Mouse (Mus musculus) kidney, embryonic 16.5 days (tissue): ENCODE data around the gene Adamts15. TPM values are rescaled to one million over a fixed set of nuclear protein-coding genes. Genes with fewer than 3 reads are reported as not detected.

Experiments used
- ATAC-seq: fragments of 200-750 bp; cut with Nextera tagmentation; 2 replicates; pipeline ENCODE4 v1.8.0; 2017; ENCODE audit warnings: moderate TSS enrichment; ENCODE audit not compliant: low FRiP score, low TSS enrichment
- H3K27ac ChIP-seq: fragments of 300-500 bp; sonication (generic); 2 replicates; pipeline ENCODE4 v1.5.1; 2014; ENCODE audit warnings: low read length
- H3K27me3 ChIP-seq: fragments of 300-500 bp; sonication (generic); 2 replicates; pipeline ENCODE4 v1.6.1; 2014; ENCODE audit warnings: low read length, control low read depth, mixed read lengths; ENCODE audit not compliant: insufficient read depth
- H3K36me3 ChIP-seq: fragments of 300-500 bp; sonication (generic); 2 replicates; pipeline ENCODE4 v1.6.1; 2014; ENCODE audit warnings: low read length, control low read depth, mixed read lengths; ENCODE audit not compliant: insufficient read depth
- H3K4me1 ChIP-seq: fragments of 300-500 bp; sonication (generic); 2 replicates; pipeline ENCODE4 v1.6.1; 2014; ENCODE audit warnings: low read length, control low read depth, mixed read lengths; ENCODE audit not compliant: insufficient read depth
- H3K4me2 ChIP-seq: fragments of 300-500 bp; sonication (generic); replicated peaks from 2 replicates; pipeline ENCODE4 v1.6.1; 2014; ENCODE audit warnings: low read depth, low read length
- H3K4me3 ChIP-seq: fragments of 300-500 bp; sonication (generic); 2 replicates; pipeline ENCODE4 v1.5.1; 2014; ENCODE audit warnings: mild to moderate bottlenecking, low read length
- H3K9ac ChIP-seq: fragments of 300-500 bp; sonication (generic); replicated peaks from 2 replicates; pipeline ENCODE4 v1.6.1; 2014; ENCODE audit warnings: low read length
- H3K9me3 ChIP-seq: fragments of 300-500 bp; sonication (generic); 2 replicates; pipeline ENCODE4 v1.6.1; 2016; ENCODE audit warnings: low read length, control low read depth
- WGBS: fragments of 180-500 bp; shearing (Covaris S2); extraction: QIAGEN DNeasy Blood & Tissue Kit; methylation state at CpG from one replicate; pipeline ENCODE4 v1.1.7; 2014; 5-methylcytosine and 5-hydroxymethylcytosine counted together
- polyA plus RNA-seq: library from polyadenylated mRNA; unstranded; fragments of >200 nt; fragmentation: Nextera tagmentation; extraction: Ambion mirVana; gene quantifications from 2 replicates; pipeline ENCODE4 v1.2.1, GENCODE M21; 2015

Gene Adamts15
- polyA plus RNA-seq, 1 experiment from 2014 or later = 9.8 TPM

DNA sequence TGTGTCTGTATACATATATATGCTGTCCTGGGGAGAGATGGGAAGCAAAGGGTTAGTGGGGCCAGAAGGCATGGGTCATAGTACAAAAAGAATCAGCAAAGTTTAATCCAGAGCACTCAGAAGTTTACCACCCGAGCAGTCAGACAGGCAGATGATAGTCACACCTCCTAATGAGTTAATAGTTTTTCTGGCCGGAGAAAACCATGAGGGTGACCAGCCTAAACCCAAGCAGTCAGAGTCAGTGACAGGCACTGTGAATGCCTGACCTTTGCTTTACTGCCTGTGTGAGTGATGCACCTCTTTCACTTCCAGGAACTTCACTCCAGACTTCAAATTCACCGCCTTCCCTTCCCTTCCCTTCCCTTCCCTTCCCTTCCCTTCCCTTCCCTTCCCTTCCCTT is 8.8 kb downstream of the Adamts15 start:
- no peaks in the 10 kb centered on the region for H3K36me3 ChIP-seq
- no peak overlapping the region for H3K9ac ChIP-seq
- no peak overlapping the region for H3K4me3 ChIP-seq
- H3K4me1 ChIP-seq = no peaks in the 10 kb centered on the region
- no peak overlapping the region for H3K27ac ChIP-seq
- no peaks in the 10 kb centered on the region for H3K9me3 ChIP-seq
- no peaks in the 10 kb centered on the region for H3K27me3 ChIP-seq
- H3K4me2 ChIP-seq = no peak overlapping the region
- 44% methylated on average over 3 of the region's 3 CpGs for WGBS
- peak; percentile 73 for ATAC-seq

DNA sequence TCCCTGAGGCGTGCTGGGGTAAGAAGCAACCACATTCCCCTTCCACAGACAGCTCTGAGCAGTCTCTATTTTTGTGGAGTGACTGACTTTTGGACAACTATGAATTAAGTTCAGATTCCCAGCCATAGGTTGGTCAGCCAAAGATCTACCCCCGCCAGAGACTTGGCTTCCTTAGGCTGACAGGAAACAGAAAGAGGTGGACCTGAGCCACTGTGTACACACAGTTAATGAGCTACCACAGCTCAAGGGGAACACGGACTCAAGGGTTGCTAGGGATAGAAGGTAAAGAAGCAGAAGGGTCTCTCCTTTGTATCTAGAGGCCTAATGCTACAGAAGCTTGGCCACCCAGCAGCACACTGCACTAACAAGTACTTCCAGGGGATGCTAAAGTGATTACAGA is 10.1 kb downstream of the Adamts15 start:
- peak overlapping the region; percentile 27; the same call in 1 of the 2 replicates for H3K27ac ChIP-seq
- no peak overlapping the region for H3K9ac ChIP-seq
- no peaks in the 10 kb centered on the region for H3K27me3 ChIP-seq
- H3K4me3 ChIP-seq = no peak overlapping the region
- no peak overlapping the region for H3K4me2 ChIP-seq
- H3K36me3 ChIP-seq = peaks cover 2% of the 10 kb centered on the region; the same call in 1 of the 2 replicates
- WGBS = 65% methylated on average over 3 of the region's 3 CpGs
- H3K9me3 ChIP-seq = no peaks in the 10 kb centered on the region
- no peak for ATAC-seq
- no peaks in the 10 kb centered on the region for H3K4me1 ChIP-seq

DNA sequence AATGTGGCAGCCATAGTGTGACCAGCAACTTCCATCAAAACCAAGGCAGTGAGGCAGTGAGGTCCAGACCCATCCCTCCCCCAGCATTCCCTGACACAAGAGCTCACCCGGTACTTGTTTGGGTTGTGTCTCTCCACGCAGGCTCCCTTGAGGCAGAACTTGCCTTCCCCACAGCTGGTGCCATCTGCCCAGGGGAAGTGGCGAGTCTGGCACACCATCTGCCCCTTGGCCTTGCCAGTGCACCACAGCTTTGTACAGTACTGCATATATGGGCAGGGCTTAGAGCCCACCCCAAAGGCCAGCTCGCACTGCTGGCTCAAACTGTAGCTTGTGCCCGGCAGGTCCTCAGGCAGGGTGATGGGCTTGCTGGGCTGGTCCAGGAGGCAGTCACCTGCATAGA is 11.8 kb downstream of the Adamts15 start:
- no peaks in the 10 kb centered on the region for H3K4me1 ChIP-seq
- no peaks in the 10 kb centered on the region for H3K9me3 ChIP-seq
- no peaks in the 10 kb centered on the region for H3K27me3 ChIP-seq
- H3K9ac ChIP-seq = no peak overlapping the region
- WGBS = 80% methylated on average over 5 of the region's 5 CpGs
- ATAC-seq = no peak
- no peak overlapping the region for H3K4me2 ChIP-seq
- peaks cover 2% of the 10 kb centered on the region; the same call in 1 of the 2 replicates for H3K36me3 ChIP-seq
- no peak overlapping the region for H3K27ac ChIP-seq
- H3K4me3 ChIP-seq = no peak overlapping the region

GRCm38 (mm10) chr9:30908973-30909372 is 13.3 kb downstream of the Adamts15 start:
- peaks cover 2% of the 10 kb centered on the region; the same call in 1 of the 2 replicates for H3K36me3 ChIP-seq
- no peak overlapping the region for H3K27ac ChIP-seq
- H3K4me3 ChIP-seq = no peak overlapping the region
- no peak overlapping the region for H3K9ac ChIP-seq
- H3K4me1 ChIP-seq = no peaks in the 10 kb centered on the region
- H3K4me2 ChIP-seq = no peak overlapping the region
- H3K27me3 ChIP-seq = no peaks in the 10 kb centered on the region
- WGBS = 79% methylated on average over 5 of the region's 5 CpGs
- no peak for ATAC-seq
- no peaks in the 10 kb centered on the region for H3K9me3 ChIP-seq

DNA sequence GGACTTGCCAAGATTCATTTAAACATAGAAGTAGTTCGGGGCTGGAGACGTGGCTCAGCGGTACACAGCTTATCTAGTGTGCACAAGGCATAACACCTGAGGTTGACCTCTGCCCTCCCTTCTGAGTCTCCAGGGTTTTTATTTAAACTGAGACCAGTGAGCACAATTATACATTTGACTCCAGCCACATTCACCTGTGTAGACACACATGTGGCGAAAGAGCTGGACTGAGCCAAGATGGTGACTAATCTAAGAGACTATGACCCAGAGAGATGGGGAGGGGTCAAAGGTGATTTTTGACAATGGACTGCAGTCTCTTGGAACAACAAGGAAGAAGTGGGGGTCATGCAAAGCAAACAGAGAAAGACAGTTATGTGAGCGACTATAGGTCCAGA is 14.0 kb downstream of the Adamts15 start:
- Histone ChIP-seq H3K27ac (no peak overlapping the region), H3K27me3 (no peaks in the 10 kb centered on the region), H3K4me3 (no peak overlapping the region), H3K4me1 (no peaks in the 10 kb centered on the region), H3K4me2 (no peak overlapping the region), H3K36me3 (peaks cover 2% of the 10 kb centered on the region; the same call in 1 of the 2 replicates), H3K9ac (no peak overlapping the region), H3K9me3 (no peaks in the 10 kb centered on the region)
- ATAC-seq = no peak
- 79% methylated on average over 5 of the region's 5 CpGs for WGBS

GRCm38 (mm10) chr9:30907677-30908295 is 14.5 kb downstream of the Adamts15 start:
- Histone ChIP-seq H3K36me3 (peaks cover 2% of the 10 kb centered on the region; the same call in 1 of the 2 replicates), H3K9me3 (no peaks in the 10 kb centered on the region), H3K4me2 (no peak overlapping the region), H3K4me1 (no peaks in the 10 kb centered on the region), H3K4me3 (no peak overlapping the region), H3K27ac (no peak overlapping the region), H3K9ac (no peak overlapping the region), H3K27me3 (no peaks in the 10 kb centered on the region)
- WGBS = 58% methylated on average over 5 of the region's 5 CpGs
- no peak for ATAC-seq

DNA sequence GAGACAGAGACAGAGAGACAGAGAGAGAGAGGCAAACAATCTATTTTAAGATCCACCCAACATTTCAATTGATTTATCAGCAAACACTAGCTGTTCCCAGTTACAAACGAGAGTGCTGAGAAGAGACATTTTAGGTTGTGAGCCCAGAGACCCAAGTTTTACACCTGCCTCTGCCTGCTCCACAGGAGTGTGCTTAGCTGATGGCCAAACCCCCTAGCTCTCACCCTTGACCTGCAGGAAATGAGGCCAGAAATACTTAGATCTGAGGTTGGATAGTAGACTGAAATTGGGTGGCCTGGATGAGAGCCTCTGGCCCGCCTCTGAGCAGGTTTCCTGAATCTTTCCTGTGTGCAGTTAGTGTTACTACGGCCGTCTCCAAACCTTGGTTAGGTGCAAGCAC is 15.8 kb downstream of the Adamts15 start:
- Histone ChIP-seq H3K9ac (no peak overlapping the region), H3K4me3 (no peak overlapping the region), H3K36me3 (peaks cover 6% of the 10 kb centered on the region), H3K27ac (no peak overlapping the region), H3K27me3 (no peaks in the 10 kb centered on the region), H3K4me2 (no peak overlapping the region), H3K4me1 (no peaks in the 10 kb centered on the region), H3K9me3 (no peaks in the 10 kb centered on the region)
- no peak for ATAC-seq
- 68% methylated on average over 4 of the region's 4 CpGs for WGBS

- Histone ChIP-seq H3K27me3 (no peaks in the 10 kb centered on the region), H3K9ac (no peak overlapping the region), H3K9me3 (no peaks in the 10 kb centered on the region), H3K4me3 (no peak overlapping the region), H3K36me3 (peaks cover 6% of the 10 kb centered on the region), H3K27ac (no peak overlapping the region), H3K4me2 (no peak overlapping the region), H3K4me1 (no peaks in the 10 kb centered on the region)
- ATAC-seq = no peak
- WGBS = 65% methylated on average over 10 of the region's 10 CpGs
These were observed 16.4 kb downstream of the Adamts15 start for GRCm38 (mm10) chr9:30905861-30906260.

DNA sequence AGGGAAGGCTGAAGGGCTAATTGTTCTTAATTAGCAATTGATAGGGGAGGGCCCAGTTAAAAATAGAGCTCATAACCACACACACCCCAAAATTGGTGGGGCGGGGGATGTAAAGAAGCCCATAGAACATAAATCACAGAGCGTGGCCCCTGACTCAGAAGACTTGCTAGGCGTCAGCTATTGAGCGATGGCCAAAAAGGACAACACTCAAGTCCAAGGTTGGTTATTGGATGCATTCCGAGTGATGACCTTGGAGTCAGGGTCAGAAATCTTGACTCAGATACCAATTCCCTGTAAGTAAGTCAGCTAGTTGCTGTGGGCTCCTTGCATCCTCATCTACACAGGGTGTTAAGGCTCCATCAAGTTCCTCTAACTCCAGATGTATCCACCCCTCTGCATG is 19.0 kb downstream of the Adamts15 start:
- peaks cover 12% of the 10 kb centered on the region for H3K36me3 ChIP-seq
- no peak overlapping the region for H3K4me2 ChIP-seq
- H3K27ac ChIP-seq = no peak overlapping the region
- no peak overlapping the region for H3K4me3 ChIP-seq
- no peaks in the 10 kb centered on the region for H3K9me3 ChIP-seq
- no peaks in the 10 kb centered on the region for H3K4me1 ChIP-seq
- WGBS = 97% methylated on average over 5 of the region's 5 CpGs
- no peak for ATAC-seq
- H3K9ac ChIP-seq = no peak overlapping the region
- H3K27me3 ChIP-seq = no peaks in the 10 kb centered on the region

GRCm38 (mm10) chr9:30902641-30903040 is 19.6 kb downstream of the Adamts15 start:
- no peaks in the 10 kb centered on the region for H3K27me3 ChIP-seq
- 0 out of 2 replicates have a peak, but pooled peaks have one; percentile 35 for ATAC-seq
- H3K9me3 ChIP-seq = no peaks in the 10 kb centered on the region
- peaks cover 10% of the 10 kb centered on the region for H3K36me3 ChIP-seq
- H3K9ac ChIP-seq = no peak overlapping the region
- 86% methylated on average over 7 of the region's 7 CpGs for WGBS
- no peak overlapping the region for H3K27ac ChIP-seq
- H3K4me1 ChIP-seq = no peaks in the 10 kb centered on the region
- no peak overlapping the region for H3K4me3 ChIP-seq
- no peak overlapping the region for H3K4me2 ChIP-seq
